Mouse (Mus musculus) embryonic facial prominence, embryonic 12.5 days (tissue): ENCODE measurements around the gene Nubpl. TPM values are rescaled to one million over a fixed set of nuclear protein-coding genes. Genes with fewer than 3 reads are reported as not detected.
"Not testable (repeated sequence)": the region's sequence is repeated elsewhere in the genome, so short reads cannot be mapped to it uniquely, and the experiment has no call there.

Experiments
- ATAC-seq: fragments of 200-750 bp; cut with Nextera tagmentation; 2 replicates; pipeline ENCODE4 v1.8.0; 2017; ENCODE audit not compliant: insufficient number of reproducible peaks, insufficient read depth, low FRiP score, low TSS enrichment
- H3K27ac ChIP-seq: fragments of 300-500 bp; sonication (generic); 2 replicates; pipeline ENCODE4 v1.5.1; 2016; ENCODE audit warnings: mild to moderate bottlenecking
- H3K27me3 ChIP-seq: fragments of 300-500 bp; sonication (generic); 2 replicates; pipeline ENCODE4 v1.6.1; 2016; ENCODE audit warnings: mild to moderate bottlenecking, moderate library complexity
- H3K36me3 ChIP-seq: fragments of 300-500 bp; sonication (generic); 2 replicates; pipeline ENCODE4 v1.6.1; 2016; ENCODE audit warnings: mild to moderate bottlenecking
- H3K4me1 ChIP-seq: fragments of 300-500 bp; sonication (generic); 2 replicates; pipeline ENCODE4 v1.6.1; 2016
- H3K4me2 ChIP-seq: fragments of 300-500 bp; sonication (generic); replicated peaks from 2 replicates; pipeline ENCODE4 v1.6.1; 2016; ENCODE audit warnings: mild to moderate bottlenecking, moderate library complexity
- H3K4me3 ChIP-seq: fragments of 300-500 bp; sonication (generic); 2 replicates; pipeline ENCODE4 v1.5.1; 2016; ENCODE audit warnings: mild to moderate bottlenecking
- H3K9ac ChIP-seq: fragments of 300-500 bp; sonication (generic); 2 replicates; pipeline ENCODE4 v1.6.1; 2016; ENCODE audit warnings: mild to moderate bottlenecking, moderate library complexity
- H3K9me3 ChIP-seq: fragments of 300-500 bp; sonication (generic); 2 replicates; pipeline ENCODE4 v1.6.1; 2016; ENCODE audit warnings: mild to moderate bottlenecking, moderate library complexity
- WGBS: fragments of 180-500 bp; shearing (Covaris S2); methylation state at CpG from one replicate; pipeline ENCODE4 v1.1.7; 2016; 5-methylcytosine and 5-hydroxymethylcytosine counted together
- polyA plus RNA-seq: library from polyadenylated mRNA; unstranded; fragments of >200 nt; fragmentation: Nextera tagmentation; extraction: Ambion mirVana; gene quantifications from 2 replicates; pipeline ENCODE4 v1.2.1, GENCODE M21; 2016

Gene Nubpl
- polyA plus RNA-seq = 14.7 and 15.6 TPM in 2 replicates

- Histone ChIP-seq H3K9ac (peak within 1 kb of the TSS; percentile 78), H3K4me2 (peak within 1 kb of the TSS; percentile 50), H3K4me1 (no peaks in the 10 kb centered on the region), H3K9me3 (no peaks in the 10 kb centered on the region), H3K27me3 (no peaks in the 10 kb centered on the region), H3K4me3 (peak within 1 kb of the TSS; percentile 72), H3K27ac (0 out of 2 replicates have a peak within 1 kb of the TSS, but pooled peaks have one; percentile 52), H3K36me3 (no peaks in the 10 kb centered on the region)
- under 1% methylated on average over 32 of the region's 32 CpGs for WGBS
- peak; percentile 87 for ATAC-seq
Measured at GRCm38 (mm10) chr12:52097650-52098070, at the start of gene Nubpl. Gene Nubpl, plus strand, starts transcription at chr12:52097737.

- H3K9ac ChIP-seq = no peak overlapping the region
- WGBS = 87% methylated on average over 2 of the region's 2 CpGs
- no peaks in the 10 kb centered on the region for H3K36me3 ChIP-seq
- ATAC-seq = no peak
- no peaks in the 10 kb centered on the region for H3K4me1 ChIP-seq
- no peak overlapping the region for H3K4me3 ChIP-seq
- no peak overlapping the region for H3K4me2 ChIP-seq
- H3K9me3 ChIP-seq = no peaks in the 10 kb centered on the region
- H3K27ac ChIP-seq = no peak overlapping the region
- no peaks in the 10 kb centered on the region for H3K27me3 ChIP-seq
Measured at GRCm38 (mm10) chr12:52049324-52049723, 48.2 kb upstream of the Nubpl start.

GRCm38 (mm10) chr12:52079296-52079695 lies 18.2 kb upstream of the Nubpl start:
- H3K9me3 ChIP-seq, H3K27me3 ChIP-seq, H3K27ac ChIP-seq, H3K4me3 ChIP-seq, ATAC-seq, H3K4me1 ChIP-seq, H3K9ac ChIP-seq, H3K36me3 ChIP-seq, H3K4me2 ChIP-seq: not testable (repeated sequence)
- 60% methylated on average over 1 of the region's 3 CpGs for WGBS

GRCm38 (mm10) chr12:52097049-52097649 lies 388 bp upstream of the Nubpl start:
- Histone ChIP-seq H3K27me3 (no peaks in the 10 kb centered on the region), H3K9ac (no peak overlapping the region), H3K4me1 (no peaks in the 10 kb centered on the region), H3K4me2 (peak overlapping the region; percentile 50; the same call in 1 of the 2 replicates), H3K9me3 (no peaks in the 10 kb centered on the region), H3K36me3 (no peaks in the 10 kb centered on the region), H3K4me3 (peak overlapping the region; percentile 72), H3K27ac (no peak overlapping the region)
- 0 out of 2 replicates have a peak, but pooled peaks have one; percentile 61 for ATAC-seq
- WGBS = 67% methylated on average over 13 of the region's 13 CpGs

- Histone ChIP-seq H3K9me3 (no peaks in the 10 kb centered on the region), H3K9ac (no peak overlapping the region), H3K27me3 (no peaks in the 10 kb centered on the region), H3K36me3 (no peaks in the 10 kb centered on the region), H3K4me2 (no peak overlapping the region), H3K27ac (no peak overlapping the region), H3K4me1 (no peaks in the 10 kb centered on the region), H3K4me3 (no peak overlapping the region)
- ATAC-seq = no peak
Measured at GRCm38 (mm10) chr12:52120276-52120675, 22.7 kb downstream of the Nubpl start.

- no peak for ATAC-seq
- Histone ChIP-seq H3K36me3 (no peaks in the 10 kb centered on the region), H3K4me1 (no peaks in the 10 kb centered on the region), H3K9ac (no peak overlapping the region), H3K27ac (no peak overlapping the region), H3K9me3 (no peaks in the 10 kb centered on the region), H3K27me3 (no peaks in the 10 kb centered on the region), H3K4me2 (no peak overlapping the region), H3K4me3 (no peak overlapping the region)
- 70% methylated on average over 3 of the region's 3 CpGs for WGBS
Measured at GRCm38 (mm10) chr12:52126407-52126806, 28.9 kb downstream of the Nubpl start.

- Histone ChIP-seq H3K4me2 (no peak overlapping the region), H3K4me1 (0 out of 2 replicates have a peak, but pooled peaks cover 3% of the 10 kb centered on the region), H3K4me3 (no peak overlapping the region), H3K9ac (no peak overlapping the region), H3K36me3 (no peaks in the 10 kb centered on the region), H3K9me3 (no peaks in the 10 kb centered on the region), H3K27me3 (no peaks in the 10 kb centered on the region), H3K27ac (no peak overlapping the region)
- 90% methylated on average over 3 of the region's 3 CpGs for WGBS
- no peak for ATAC-seq
Measured at GRCm38 (mm10) chr12:52129072-52129471, 31.5 kb downstream of the Nubpl start.

- 9% methylated on average over 10 of the region's 10 CpGs for WGBS
- H3K4me3 ChIP-seq = no peak overlapping the region
- no peak for ATAC-seq
- H3K9ac ChIP-seq = no peak overlapping the region
- no peaks in the 10 kb centered on the region for H3K36me3 ChIP-seq
- no peaks in the 10 kb centered on the region for H3K27me3 ChIP-seq
- H3K9me3 ChIP-seq = no peaks in the 10 kb centered on the region
- H3K27ac ChIP-seq = no peak overlapping the region
- H3K4me2 ChIP-seq = 0 out of 2 replicates have a peak overlapping the region, but pooled peaks have one; percentile 10
- 0 out of 2 replicates have a peak, but pooled peaks cover 3% of the 10 kb centered on the region for H3K4me1 ChIP-seq
Measured at GRCm38 (mm10) chr12:52132256-52132655, 34.7 kb downstream of the Nubpl start.

- no peak overlapping the region for H3K9ac ChIP-seq
- WGBS = 65% methylated on average over 4 of the region's 4 CpGs
- ATAC-seq = no peak
- H3K4me2 ChIP-seq = no peak overlapping the region
- no peak overlapping the region for H3K4me3 ChIP-seq
- no peaks in the 10 kb centered on the region for H3K27me3 ChIP-seq
- H3K4me1 ChIP-seq = no peaks in the 10 kb centered on the region
- no peak overlapping the region for H3K27ac ChIP-seq
- H3K9me3 ChIP-seq = no peaks in the 10 kb centered on the region
- no peaks in the 10 kb centered on the region for H3K36me3 ChIP-seq
Measured at GRCm38 (mm10) chr12:52138296-52138695, 40.8 kb downstream of the Nubpl start.

GRCm38 (mm10) chr12:52146639-52147038 lies 49.1 kb downstream of the Nubpl start:
- Histone ChIP-seq H3K27ac (no peak overlapping the region), H3K9me3 (no peaks in the 10 kb centered on the region), H3K36me3 (0 out of 2 replicates have a peak, but pooled peaks cover 2% of the 10 kb centered on the region), H3K4me3 (no peak overlapping the region), H3K4me2 (no peak overlapping the region), H3K4me1 (no peaks in the 10 kb centered on the region), H3K9ac (no peak overlapping the region), H3K27me3 (no peaks in the 10 kb centered on the region)
- no peak for ATAC-seq
- 78% methylated on average over 2 of the region's 2 CpGs for WGBS

GRCm38 (mm10) chr12:52149448-52149847 lies 51.9 kb downstream of the Nubpl start:
- H3K27me3 ChIP-seq = no peaks in the 10 kb centered on the region
- no peak overlapping the region for H3K27ac ChIP-seq
- no peak for ATAC-seq
- H3K4me2 ChIP-seq = no peak overlapping the region
- 88% methylated on average over 3 of the region's 3 CpGs for WGBS
- H3K4me3 ChIP-seq = no peak overlapping the region
- no peak overlapping the region for H3K9ac ChIP-seq
- H3K36me3 ChIP-seq = no peaks in the 10 kb centered on the region
- H3K4me1 ChIP-seq = no peaks in the 10 kb centered on the region
- no peaks in the 10 kb centered on the region for H3K9me3 ChIP-seq

- no peak overlapping the region for H3K4me3 ChIP-seq
- 94% methylated on average over 3 of the region's 3 CpGs for WGBS
- H3K4me2 ChIP-seq = no peak overlapping the region
- no peaks in the 10 kb centered on the region for H3K9me3 ChIP-seq
- no peak for ATAC-seq
- H3K9ac ChIP-seq = no peak overlapping the region
- no peak overlapping the region for H3K27ac ChIP-seq
- H3K27me3 ChIP-seq = no peaks in the 10 kb centered on the region
- no peaks in the 10 kb centered on the region for H3K36me3 ChIP-seq
- no peaks in the 10 kb centered on the region for H3K4me1 ChIP-seq
Measured at GRCm38 (mm10) chr12:52152071-52152470, 54.5 kb downstream of the Nubpl start.
